Mouse (Mus musculus): Measurements from ENCODE around the gene Pnkd. TPM values are rescaled to one million over a fixed set of nuclear protein-coding genes. Genes with fewer than 3 reads are reported as not detected.

Gene Pnkd
- total and polyA plus RNA-seq, 2 experiments from 2014 or later: 310 to 345 TPM

DNA sequence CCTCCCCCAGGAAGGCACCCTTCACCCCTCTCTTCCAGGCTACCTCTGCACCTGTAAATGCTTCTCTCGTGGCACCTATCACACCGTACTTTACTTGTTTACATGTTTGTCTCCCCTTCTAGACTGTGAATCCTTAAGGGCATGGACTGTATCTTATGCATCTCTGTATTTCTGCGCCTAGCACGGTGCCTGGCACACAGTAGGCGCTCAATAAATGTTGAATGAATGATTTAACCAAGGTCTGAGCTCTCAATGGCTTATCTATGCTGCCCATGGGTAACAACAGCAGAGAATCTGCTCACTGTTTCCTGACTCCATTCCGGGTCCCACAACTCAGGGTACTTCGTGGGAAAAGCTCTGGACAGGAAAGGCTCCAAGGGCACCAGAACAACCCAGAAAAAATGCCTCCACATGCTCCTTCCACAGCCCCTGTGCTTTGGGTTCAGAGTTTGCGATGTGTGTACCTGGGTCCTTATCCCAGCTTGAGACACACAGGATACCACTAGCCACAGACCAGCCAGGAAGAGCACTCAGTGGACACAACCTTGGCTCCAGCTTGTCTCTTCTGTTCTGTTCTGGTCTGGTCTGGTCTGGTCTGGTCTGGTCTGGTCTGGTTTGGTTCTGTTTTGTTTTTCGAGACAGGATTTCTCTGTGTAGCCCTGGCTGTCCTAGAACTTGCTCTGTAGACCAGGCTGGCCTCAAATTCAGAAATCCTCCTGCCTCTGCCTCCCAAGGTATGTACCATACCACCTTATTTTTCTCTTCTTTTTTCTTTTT, 68.9 kb downstream of the Pnkd start:
- no peak for ATAC-seq (ENCODE audit: insufficient read depth, low read depth)
- Histone ChIP-seq H3K4me2 (ENCODE audit: low read depth, low read length) (no peak overlapping the region), H3K4me3 (ENCODE audit: low read depth, low read length) (no peak overlapping the region), H3K9ac (replicated peaks; ENCODE audit: low read depth, low read length) (no peak overlapping the region), H3K36me3 (replicated peaks; ENCODE audit: control insufficient read depth, insufficient read depth, low read length) (peaks cover 48% of the 10 kb centered on the region), H3K4me1 (ENCODE audit: control insufficient read depth, insufficient read depth) (0 out of 2 replicates have a peak, but pooled peaks cover 6% of the 10 kb centered on the region), H3K9me3 (replicated peaks; ENCODE audit: control insufficient read depth, low read length) (no peaks in the 10 kb centered on the region), H3K27me3 (ENCODE audit: control insufficient read depth, insufficient read depth, low read length) (no peaks in the 10 kb centered on the region), H3K27ac (ENCODE audit: low read depth) (no peak overlapping the region)
- TF ChIP-seq EP300 (IDR thresholded peaks at IDR 0.05; ENCODE audit: low read depth): no peak
- no peak for TF ChIP-seq CTCF (IDR thresholded peaks at IDR 0.05; ENCODE audit: low read depth)
- WGBS: 86% methylated on average over 9 of the region's 9 CpGs
- DNase-seq (ENCODE audit: low spot score): no peak

GRCm38 (mm10) chr1:74357531-74357930, 72.8 kb downstream of the Pnkd start:
- Histone ChIP-seq H3K27ac (ENCODE audit: low read depth) (no peak overlapping the region), H3K9me3 (replicated peaks; ENCODE audit: control insufficient read depth, low read length) (no peaks in the 10 kb centered on the region), H3K4me3 (ENCODE audit: low read depth, low read length) (no peak overlapping the region), H3K36me3 (replicated peaks; ENCODE audit: control insufficient read depth, insufficient read depth, low read length) (peaks cover 13% of the 10 kb centered on the region), H3K27me3 (ENCODE audit: control insufficient read depth, insufficient read depth, low read length) (no peaks in the 10 kb centered on the region), H3K4me2 (ENCODE audit: low read depth, low read length) (no peak overlapping the region), H3K9ac (replicated peaks; ENCODE audit: low read depth, low read length) (no peak overlapping the region), H3K4me1 (ENCODE audit: control insufficient read depth, insufficient read depth) (no peaks in the 10 kb centered on the region)
- DNase-seq (ENCODE audit: low spot score): no peak
- no peak for ATAC-seq (ENCODE audit: insufficient read depth, low read depth)
- TF ChIP-seq EP300 (IDR thresholded peaks at IDR 0.05; ENCODE audit: low read depth) (no peak), CTCF (IDR thresholded peaks at IDR 0.05; ENCODE audit: low read depth) (no peak)

DNA sequence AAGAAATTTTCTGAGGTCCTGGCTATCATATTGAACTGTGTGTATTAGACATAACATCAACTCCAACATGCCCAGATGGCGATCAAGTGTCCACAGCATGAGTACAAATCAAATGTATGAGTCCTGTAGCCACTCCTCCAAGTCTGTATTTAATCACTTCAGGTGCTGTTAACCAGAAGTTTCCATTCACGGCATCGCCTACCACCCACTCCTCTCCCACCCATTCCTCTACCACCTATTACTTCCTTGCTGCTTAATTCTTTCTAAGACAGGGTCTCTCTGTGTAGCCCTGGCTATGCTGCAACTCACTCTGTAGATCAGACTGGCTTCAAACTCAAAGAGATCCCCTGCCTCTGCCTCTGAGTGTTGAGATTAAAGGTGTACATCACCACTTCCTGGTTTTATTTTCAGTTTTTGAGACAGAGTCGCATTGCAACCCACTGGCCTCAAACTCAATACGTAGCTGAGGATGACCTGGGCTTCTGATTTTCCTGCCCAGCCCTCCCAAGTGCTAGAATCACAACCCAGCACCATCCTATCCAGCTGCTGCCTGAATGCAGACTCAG, 75.3 kb downstream of the Pnkd start:
- TF ChIP-seq CTCF (IDR thresholded peaks at IDR 0.05; ENCODE audit: low read depth) (no peak), EP300 (IDR thresholded peaks at IDR 0.05; ENCODE audit: low read depth) (no peak)
- H3K4me1 ChIP-seq (ENCODE audit: control insufficient read depth, insufficient read depth): no peaks in the 10 kb centered on the region
- no peaks in the 10 kb centered on the region for H3K36me3 ChIP-seq (replicated peaks; ENCODE audit: control insufficient read depth, insufficient read depth, low read length)
- H3K27me3 ChIP-seq (ENCODE audit: control insufficient read depth, insufficient read depth, low read length): no peaks in the 10 kb centered on the region
- WGBS: 74% methylated on average over 5 of the region's 5 CpGs
- H3K9me3 ChIP-seq (replicated peaks; ENCODE audit: control insufficient read depth, low read length): no peaks in the 10 kb centered on the region
- H3K4me3 ChIP-seq (ENCODE audit: low read depth, low read length): no peak overlapping the region
- no peak overlapping the region for H3K4me2 ChIP-seq (ENCODE audit: low read depth, low read length)
- no peak overlapping the region for H3K9ac ChIP-seq (replicated peaks; ENCODE audit: low read depth, low read length)
- H3K27ac ChIP-seq (ENCODE audit: low read depth): no peak overlapping the region
- no peak for ATAC-seq (ENCODE audit: insufficient read depth, low read depth)
- no peak for DNase-seq (ENCODE audit: low spot score)

DNA sequence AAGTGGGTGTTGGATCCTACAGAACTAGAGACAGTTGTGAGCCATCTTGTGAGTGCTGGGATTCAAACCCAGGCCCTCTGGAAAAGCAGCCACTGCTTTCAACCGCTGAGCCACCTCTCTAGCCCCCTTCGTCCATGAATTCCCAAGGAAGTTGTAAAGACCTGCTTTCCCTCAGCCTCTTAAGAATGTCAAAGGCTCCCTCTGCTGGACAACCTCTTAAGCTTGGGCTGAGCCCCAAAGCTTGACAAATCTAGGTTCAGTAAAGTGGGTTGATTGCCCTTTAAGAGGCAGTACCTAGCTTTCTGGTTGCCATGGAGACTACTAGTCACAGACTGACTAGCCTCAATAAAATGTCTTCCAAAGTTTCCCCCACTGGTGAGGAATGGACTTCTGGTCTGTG, 77.1 kb downstream of the Pnkd start, which contains the start of gene Catip:
Gene Catip (plus strand): TSS at position 297 of the 400 bp plus-strand sequence.
- 3% methylated on average over 2 of the region's 2 CpGs for WGBS
- Histone ChIP-seq H3K4me2 (ENCODE audit: low read depth, low read length) (no peak within 1 kb of the TSS), H3K36me3 (replicated peaks; ENCODE audit: control insufficient read depth, insufficient read depth, low read length) (no peaks in the 10 kb centered on the region), H3K9me3 (replicated peaks; ENCODE audit: control insufficient read depth, low read length) (no peaks in the 10 kb centered on the region), H3K4me3 (ENCODE audit: low read depth, low read length) (no peak within 1 kb of the TSS), H3K4me1 (ENCODE audit: control insufficient read depth, insufficient read depth) (no peaks in the 10 kb centered on the region), H3K9ac (replicated peaks; ENCODE audit: low read depth, low read length) (no peak within 1 kb of the TSS), H3K27ac (ENCODE audit: low read depth) (no peak within 1 kb of the TSS), H3K27me3 (ENCODE audit: control insufficient read depth, insufficient read depth, low read length) (no peaks in the 10 kb centered on the region)
- peak; percentile 86 for DNase-seq (ENCODE audit: low spot score)
- ATAC-seq (ENCODE audit: insufficient read depth, low read depth): peak; percentile 74
- TF ChIP-seq CTCF (IDR thresholded peaks at IDR 0.05; ENCODE audit: low read depth) (peak; percentile 92), EP300 (IDR thresholded peaks at IDR 0.05; ENCODE audit: low read depth) (no peak)

DNA sequence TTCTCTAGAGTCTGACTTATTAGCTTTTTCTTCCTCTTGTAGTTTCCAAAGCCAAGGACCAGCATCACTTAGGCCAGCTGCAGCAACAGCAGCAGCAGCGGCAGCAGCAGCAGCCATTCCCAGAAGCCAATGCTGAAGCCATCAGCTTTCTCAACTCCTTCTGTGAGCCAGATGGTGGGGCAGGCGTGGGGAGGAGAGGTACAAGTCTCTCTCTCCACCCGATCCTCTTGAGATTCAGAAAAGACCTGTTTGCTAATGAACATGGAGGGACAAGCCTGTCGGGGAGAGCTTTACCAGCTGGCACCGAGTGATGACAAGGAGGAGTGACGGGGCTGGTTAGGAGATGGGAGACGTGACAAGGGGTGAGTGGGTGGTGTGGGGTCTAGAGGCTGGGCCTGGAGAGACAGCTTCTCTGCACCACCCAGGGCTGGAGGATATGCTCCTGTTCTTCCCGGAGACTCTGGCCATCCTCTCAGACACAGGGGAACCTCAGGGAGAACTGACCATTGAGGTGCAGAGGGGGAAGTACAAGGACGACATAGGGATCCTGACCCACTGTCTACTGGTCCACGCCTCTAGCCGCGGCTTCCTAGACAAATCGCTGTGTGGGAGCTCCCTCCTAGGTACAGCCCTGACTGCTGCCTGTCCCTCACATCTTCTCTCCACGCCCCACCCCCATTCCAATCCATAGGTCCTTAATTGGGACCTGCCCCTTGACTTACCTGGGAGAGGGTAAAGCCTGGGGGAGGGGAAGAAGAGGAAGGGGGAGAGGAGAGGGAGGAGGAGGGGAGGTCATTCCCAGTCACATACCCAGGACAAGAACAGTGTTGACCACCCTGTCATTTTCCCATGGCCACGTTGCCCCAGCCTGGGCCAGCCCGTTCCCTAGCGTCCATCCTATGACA, 77.8 kb downstream of the Pnkd start:
- Histone ChIP-seq H3K4me1 (ENCODE audit: control insufficient read depth, insufficient read depth) (no peaks in the 10 kb centered on the region), H3K4me2 (ENCODE audit: low read depth, low read length) (no peak overlapping the region), H3K9me3 (replicated peaks; ENCODE audit: control insufficient read depth, low read length) (no peaks in the 10 kb centered on the region), H3K9ac (replicated peaks; ENCODE audit: low read depth, low read length) (no peak overlapping the region), H3K36me3 (replicated peaks; ENCODE audit: control insufficient read depth, insufficient read depth, low read length) (no peaks in the 10 kb centered on the region), H3K27ac (ENCODE audit: low read depth) (no peak overlapping the region), H3K4me3 (ENCODE audit: low read depth, low read length) (no peak overlapping the region), H3K27me3 (ENCODE audit: control insufficient read depth, insufficient read depth, low read length) (no peaks in the 10 kb centered on the region)
- DNase-seq (ENCODE audit: low spot score) (no peak), ATAC-seq (ENCODE audit: insufficient read depth, low read depth) (no peak)
- 49% methylated on average over 17 of the region's 17 CpGs for WGBS
- no peak for TF ChIP-seq CTCF (IDR thresholded peaks at IDR 0.05; ENCODE audit: low read depth)
- no peak for TF ChIP-seq EP300 (IDR thresholded peaks at IDR 0.05; ENCODE audit: low read depth)

Measured in heart, postnatal 0 days (tissue).